Mouse (Mus musculus): ENCODE data around the gene Tmem274. TPM values are rescaled to one million over a fixed set of nuclear protein-coding genes. Genes with fewer than 3 reads are reported as not detected.
A peak's percentile ranks its signal among the peaks of the same experiment; 100 is the strongest.

Tmem274 gene
- total and polyA plus RNA-seq, 2 experiments from 2014 or later = not detected

DNA sequence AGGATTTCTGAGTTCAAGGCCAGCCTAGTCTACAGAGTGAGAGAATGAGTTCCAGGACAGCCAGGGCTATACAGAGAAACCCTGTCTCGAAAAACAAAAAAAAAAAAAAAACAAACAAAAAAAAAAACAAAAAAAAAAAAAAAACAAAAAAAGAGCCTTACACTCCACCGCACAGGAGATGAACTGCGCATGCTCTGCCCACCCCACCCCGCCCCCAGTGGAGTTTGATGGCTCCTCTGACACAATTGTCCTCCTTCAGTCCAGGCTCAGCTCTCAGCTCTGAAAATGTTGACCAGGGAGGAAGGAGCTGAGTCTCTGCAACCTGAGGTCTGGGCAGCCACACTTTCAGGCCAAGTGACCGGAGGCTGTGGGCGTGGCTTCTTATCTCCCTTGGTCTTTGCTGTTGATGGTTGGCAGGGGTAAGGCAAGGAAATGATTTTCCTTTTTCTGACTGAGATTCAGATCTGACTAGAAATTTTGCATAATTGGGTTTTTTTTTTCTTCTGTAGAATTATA is 13.7 kb upstream of the Tmem274 start:
- H3K36me3 ChIP-seq (ENCODE audit: insufficient read depth, low read length) = no peaks in the 10 kb centered on the region
- H3K27ac ChIP-seq = no peak overlapping the region
- no peak for TF ChIP-seq CTCF (IDR thresholded peaks at IDR 0.05; ENCODE audit: low read depth)
- H3K4me2 ChIP-seq (ENCODE audit: low read depth, low read length) = no peak overlapping the region
- no peak for DNase-seq (ENCODE audit: low spot score)
- no peaks in the 10 kb centered on the region for H3K9me3 ChIP-seq (ENCODE audit: low read length)
- H3K4me1 ChIP-seq (ENCODE audit: insufficient read depth, low read length) = no peaks in the 10 kb centered on the region
- H3K27me3 ChIP-seq (ENCODE audit: insufficient read depth, low read length) = no peaks in the 10 kb centered on the region
- H3K9ac ChIP-seq (replicated peaks; ENCODE audit: low read length) = no peak overlapping the region
- H3K4me3 ChIP-seq (ENCODE audit: low read length) = no peak overlapping the region
- 81% methylated on average over 6 of the region's 6 CpGs for WGBS
- no peak for ATAC-seq

DNA sequence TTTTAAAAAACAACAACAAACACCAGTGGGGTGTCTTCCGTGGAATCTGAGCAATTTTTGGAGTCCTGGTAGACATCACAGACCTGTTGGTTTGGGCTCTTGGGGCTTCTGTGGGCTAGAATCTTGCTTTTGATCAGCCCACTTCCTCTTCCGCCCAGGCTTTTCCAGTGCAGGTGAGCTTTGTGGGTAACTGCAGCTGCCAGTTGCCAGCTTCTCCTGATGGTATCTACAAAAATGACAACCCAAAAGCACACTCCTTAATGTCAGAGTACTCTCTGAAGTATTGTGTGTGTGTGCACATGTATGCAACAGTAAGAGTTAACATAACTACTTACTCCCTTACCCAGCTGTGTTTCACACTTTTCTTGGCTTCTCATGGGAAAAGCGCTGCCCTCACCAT is 7.6 kb upstream of the Tmem274 start:
- no peaks in the 10 kb centered on the region for H3K4me1 ChIP-seq (ENCODE audit: insufficient read depth, low read length)
- H3K4me2 ChIP-seq (ENCODE audit: low read depth, low read length) = no peak overlapping the region
- H3K36me3 ChIP-seq (ENCODE audit: insufficient read depth, low read length) = no peaks in the 10 kb centered on the region; the same call in 1 of the 2 replicates
- no peaks in the 10 kb centered on the region for H3K9me3 ChIP-seq (ENCODE audit: low read length)
- no peak for ATAC-seq
- TF ChIP-seq CTCF (IDR thresholded peaks at IDR 0.05; ENCODE audit: low read depth) = no peak
- no peaks in the 10 kb centered on the region for H3K27me3 ChIP-seq (ENCODE audit: insufficient read depth, low read length)
- WGBS = 98% methylated on average over 3 of the region's 3 CpGs
- no peak for DNase-seq (ENCODE audit: low spot score)
- H3K4me3 ChIP-seq (ENCODE audit: low read length) = no peak overlapping the region
- H3K27ac ChIP-seq = no peak overlapping the region
- no peak overlapping the region for H3K9ac ChIP-seq (replicated peaks; ENCODE audit: low read length)

DNA sequence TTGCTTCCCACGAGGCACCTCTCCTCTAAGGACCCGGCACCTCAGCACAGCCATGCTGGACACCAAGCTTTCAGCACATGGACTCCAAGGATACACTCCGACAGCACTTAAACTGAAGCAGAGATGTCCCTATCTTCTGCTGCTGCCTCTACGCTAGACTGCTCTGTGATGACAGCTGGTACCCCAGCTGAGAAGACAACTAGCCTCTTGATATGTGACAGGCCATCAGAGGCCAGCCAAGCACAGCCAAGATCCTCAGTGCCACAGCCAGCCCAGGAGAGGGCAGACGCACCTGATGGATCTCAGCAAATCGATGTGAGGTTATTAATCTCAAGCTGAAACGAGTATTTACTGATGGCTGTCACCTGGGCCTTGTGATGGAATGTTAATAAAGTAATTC is 2.1 kb upstream of the Tmem274 start:
- Histone ChIP-seq H3K27me3 (ENCODE audit: insufficient read depth, low read length) (no peaks in the 10 kb centered on the region), H3K4me1 (ENCODE audit: insufficient read depth, low read length) (no peaks in the 10 kb centered on the region), H3K4me2 (ENCODE audit: low read depth, low read length) (no peak overlapping the region), H3K27ac (no peak overlapping the region), H3K4me3 (ENCODE audit: low read length) (no peak overlapping the region), H3K36me3 (ENCODE audit: insufficient read depth, low read length) (no peaks in the 10 kb centered on the region; the same call in 1 of the 2 replicates), H3K9me3 (ENCODE audit: low read length) (no peaks in the 10 kb centered on the region), H3K9ac (replicated peaks; ENCODE audit: low read length) (no peak overlapping the region)
- ATAC-seq (no peak), DNase-seq (ENCODE audit: low spot score) (peak; percentile 19)
- WGBS = 75% methylated on average over 7 of the region's 7 CpGs
- TF ChIP-seq CTCF (IDR thresholded peaks at IDR 0.05; ENCODE audit: low read depth) = no peak

DNA sequence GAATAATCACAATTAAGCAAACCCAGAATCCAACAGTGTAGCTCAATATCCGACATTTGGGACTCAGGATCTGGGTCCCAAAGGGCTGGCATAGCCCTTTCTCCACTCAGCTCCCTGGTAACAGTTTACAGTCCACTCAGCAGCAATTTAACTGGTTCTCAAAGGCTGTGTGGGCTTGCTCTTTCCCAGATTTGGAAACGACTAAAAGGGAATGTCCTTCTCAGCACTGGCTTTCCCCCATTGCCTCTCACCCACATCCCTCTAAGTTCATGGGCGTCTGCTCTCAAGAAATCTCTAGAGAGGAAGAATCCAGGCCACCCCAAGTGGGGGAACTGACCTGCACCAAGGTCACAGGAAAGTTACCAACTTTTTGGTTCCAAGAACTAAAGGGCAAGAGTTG is 7.4 kb downstream of the Tmem274 start:
- Histone ChIP-seq H3K9me3 (ENCODE audit: low read length) (no peaks in the 10 kb centered on the region), H3K4me1 (ENCODE audit: insufficient read depth, low read length) (peaks cover 10% of the 10 kb centered on the region; the same call in 1 of the 2 replicates), H3K27ac (peak overlapping the region; percentile 79), H3K4me2 (ENCODE audit: low read depth, low read length) (peak overlapping the region; percentile 86), H3K36me3 (ENCODE audit: insufficient read depth, low read length) (peaks cover 21% of the 10 kb centered on the region; the same call in 1 of the 2 replicates), H3K9ac (replicated peaks; ENCODE audit: low read length) (peak overlapping the region; percentile 69), H3K27me3 (ENCODE audit: insufficient read depth, low read length) (no peaks in the 10 kb centered on the region), H3K4me3 (ENCODE audit: low read length) (peak overlapping the region; percentile 61)
- 46% methylated on average over 3 of the region's 3 CpGs for WGBS
- DNase-seq (ENCODE audit: low spot score) = no peak
- ATAC-seq = no peak; the same call in 1 of the 2 replicates
- no peak for TF ChIP-seq CTCF (IDR thresholded peaks at IDR 0.05; ENCODE audit: low read depth)

DNA sequence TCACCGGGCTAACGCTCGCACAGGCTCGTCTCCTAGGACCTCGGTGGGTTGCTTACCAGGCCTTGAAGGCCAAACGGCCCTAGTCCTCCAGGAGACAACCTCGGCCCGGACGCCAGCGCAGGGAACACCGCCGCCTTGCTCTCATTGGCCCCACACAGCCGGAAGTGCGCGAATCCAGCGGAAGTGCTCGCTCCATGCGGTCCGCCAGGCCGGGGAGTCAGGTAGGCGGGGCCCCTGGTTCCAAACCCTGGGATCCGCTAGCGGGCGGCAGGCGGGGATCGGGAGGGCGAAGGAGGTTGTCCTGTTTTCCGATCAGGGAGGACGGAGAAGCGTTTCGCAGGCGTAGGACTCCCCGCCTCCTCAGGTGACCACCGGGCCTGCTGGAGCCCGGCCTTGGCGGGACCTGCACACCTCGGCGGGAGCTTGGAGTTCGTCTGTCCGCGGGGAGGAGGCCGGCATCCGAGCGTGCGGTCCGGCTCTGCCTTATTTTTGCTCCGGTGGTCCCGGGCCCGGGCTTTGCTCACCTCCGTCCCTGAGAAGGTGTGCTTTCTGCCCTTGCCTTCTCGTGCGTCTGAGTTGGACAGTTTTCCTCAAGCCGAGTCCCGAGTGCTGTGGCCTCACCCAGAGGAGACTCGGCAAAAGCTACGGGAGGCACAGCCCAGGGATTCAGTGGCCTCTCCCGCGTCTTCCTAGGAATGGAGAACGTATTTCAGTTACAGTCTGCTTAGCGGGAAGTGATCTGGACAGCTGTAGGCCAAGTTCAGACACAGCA is 8.1 kb downstream of the Tmem274 start, which contains the start of the genes Nmnat1 and Lzic:
Gene Nmnat1 (minus strand): TSS at position 150 of the 772 bp plus-strand sequence.
Gene Lzic (plus strand): TSS at position 177 of the 772 bp plus-strand sequence.
- 0 out of 2 replicates have a peak, but pooled peaks have one; percentile 19 for TF ChIP-seq CTCF (IDR thresholded peaks at IDR 0.05; ENCODE audit: low read depth)
- peak; percentile 99 for ATAC-seq
- Histone ChIP-seq H3K4me2 (ENCODE audit: low read depth, low read length) (peak within 1 kb of the TSS; percentile 86), H3K27ac (peak within 1 kb of the TSS; percentile 79), H3K9me3 (ENCODE audit: low read length) (no peaks in the 10 kb centered on the region), H3K36me3 (ENCODE audit: insufficient read depth, low read length) (peaks cover 26% of the 10 kb centered on the region), H3K4me3 (ENCODE audit: low read length) (peak within 1 kb of the TSS; percentile 61), H3K9ac (replicated peaks; ENCODE audit: low read length) (peak within 1 kb of the TSS; percentile 69), H3K27me3 (ENCODE audit: insufficient read depth, low read length) (no peaks in the 10 kb centered on the region), H3K4me1 (ENCODE audit: insufficient read depth, low read length) (peaks cover 10% of the 10 kb centered on the region; the same call in 1 of the 2 replicates)
- DNase-seq (ENCODE audit: low spot score) = peak; percentile 97
- WGBS = 0% methylated on average over 60 of the region's 60 CpGs

DNA sequence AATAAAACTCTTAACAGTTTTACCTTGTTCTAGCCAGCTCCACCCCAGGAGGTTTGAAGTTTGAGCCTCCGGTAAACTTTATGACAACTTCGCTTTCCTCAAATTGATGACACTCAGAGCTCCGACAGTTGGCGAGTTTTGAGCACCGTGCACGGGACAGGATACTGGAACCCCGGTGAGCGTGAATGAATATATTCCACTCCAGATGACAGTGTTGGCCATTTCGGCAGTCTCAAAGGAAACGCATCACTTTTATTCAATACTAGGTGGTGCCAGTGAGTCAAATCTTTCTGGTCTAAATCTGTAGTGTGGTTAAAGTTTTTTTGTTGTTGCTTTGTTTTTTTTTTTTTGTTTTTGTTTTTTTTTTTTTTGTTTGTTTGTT is 8.6 kb downstream of the Tmem274 start:
- H3K9ac ChIP-seq (replicated peaks; ENCODE audit: low read length) = peak overlapping the region; percentile 69
- peak overlapping the region; percentile 55 for H3K27ac ChIP-seq
- TF ChIP-seq CTCF (IDR thresholded peaks at IDR 0.05; ENCODE audit: low read depth) = peak; percentile 56
- WGBS = under 1% methylated on average over 10 of the region's 10 CpGs
- no peaks in the 10 kb centered on the region for H3K9me3 ChIP-seq (ENCODE audit: low read length)
- DNase-seq (ENCODE audit: low spot score) (peak; percentile 71), ATAC-seq (no peak)
- peaks cover 10% of the 10 kb centered on the region; the same call in 1 of the 2 replicates for H3K4me1 ChIP-seq (ENCODE audit: insufficient read depth, low read length)
- H3K27me3 ChIP-seq (ENCODE audit: insufficient read depth, low read length) = no peaks in the 10 kb centered on the region
- peak overlapping the region; percentile 86 for H3K4me2 ChIP-seq (ENCODE audit: low read depth, low read length)
- H3K4me3 ChIP-seq (ENCODE audit: low read length) = peak overlapping the region; percentile 61
- H3K36me3 ChIP-seq (ENCODE audit: insufficient read depth, low read length) = peaks cover 26% of the 10 kb centered on the region
